Mouse (Mus musculus): ENCODE data around the gene Farp1. TPM values are rescaled to one million over a fixed set of nuclear protein-coding genes. Genes with fewer than 3 reads are reported as not detected.
"Not testable (repeated sequence)": the region's sequence is repeated elsewhere in the genome, so short reads cannot be mapped to it uniquely, and the experiment has no call there.

Gene Farp1
- polyA plus RNA-seq, 1 experiment from 2014 or later: 36.1 TPM

DNA sequence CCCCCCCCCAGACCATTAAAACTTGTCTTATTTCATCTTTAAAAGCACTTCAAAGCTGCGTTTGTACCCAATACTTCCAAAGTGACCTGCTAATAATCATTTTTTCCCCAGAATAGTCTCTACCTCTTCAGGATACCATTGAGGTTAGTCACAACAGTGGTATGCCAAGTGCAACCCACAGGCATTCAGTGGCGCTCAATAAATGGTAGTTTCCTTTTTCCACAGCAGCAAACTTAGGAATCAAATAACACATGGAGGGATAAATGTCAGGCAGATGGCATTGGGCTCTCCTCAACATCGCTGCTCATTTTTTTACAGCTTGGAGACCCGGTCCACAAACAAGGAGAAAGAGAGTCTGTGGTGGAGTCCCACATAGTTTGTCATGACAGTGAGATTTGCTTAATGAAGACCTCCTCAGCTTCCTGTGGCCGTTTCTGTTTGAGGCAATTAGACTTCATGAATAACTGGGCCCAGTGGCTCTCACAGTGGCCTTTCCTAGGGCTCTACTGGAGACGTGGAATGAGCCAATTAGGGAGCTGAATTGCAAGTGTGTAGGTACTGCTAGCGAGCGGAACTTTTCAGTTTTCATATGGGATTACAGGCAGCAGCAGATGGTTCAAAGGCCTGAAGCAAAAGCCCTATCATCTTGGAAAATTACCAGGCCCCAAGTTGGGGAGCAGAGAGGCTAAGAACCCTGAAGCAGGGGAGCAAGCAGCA lies 148.6 kb downstream of the Farp1 start:
- no peaks in the 10 kb centered on the region for H3K27me3 ChIP-seq (ENCODE audit: insufficient read depth, poor library complexity, severe bottlenecking)
- no peak for DNase-seq (ENCODE audit: low spot score)
- H3K9me3 ChIP-seq: no peaks in the 10 kb centered on the region
- WGBS: 75% methylated on average over 8 of the region's 8 CpGs
- peaks cover 17% of the 10 kb centered on the region for H3K36me3 ChIP-seq
- no peak overlapping the region for H3K4me3 ChIP-seq
- H3K27ac ChIP-seq: no peak overlapping the region
- peaks cover 16% of the 10 kb centered on the region; the same call in 1 of the 2 replicates for H3K4me1 ChIP-seq

DNA sequence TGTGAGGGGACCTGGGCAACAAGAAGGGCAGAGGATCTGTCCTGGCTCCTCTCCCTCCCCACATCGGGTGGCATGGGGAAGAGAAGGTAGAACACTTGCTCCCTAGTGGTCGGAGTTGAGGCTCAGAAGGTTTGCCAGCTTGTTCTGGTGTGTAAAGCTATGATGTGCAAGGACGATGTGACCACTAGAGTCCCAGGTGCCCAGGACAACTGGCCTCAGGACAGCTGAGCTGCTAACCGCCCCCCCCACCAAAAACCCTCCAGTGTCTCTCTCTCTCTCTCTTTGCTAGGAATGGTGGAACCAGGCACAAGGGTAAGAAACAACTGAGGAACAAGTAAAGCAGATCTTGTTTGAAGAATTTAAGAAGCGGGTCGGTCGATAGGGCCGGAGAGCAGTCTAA lies 149.4 kb downstream of the Farp1 start:
- H3K4me3 ChIP-seq: no peak overlapping the region
- H3K9me3 ChIP-seq: no peaks in the 10 kb centered on the region

GRCm38 (mm10) chr14:121186402-121186894 lies 151.4 kb downstream of the Farp1 start:
- WGBS: 88% methylated on average over 8 of the region's 8 CpGs
- no peaks in the 10 kb centered on the region for H3K9me3 ChIP-seq
- no peak overlapping the region for H3K4me3 ChIP-seq
- H3K4me1 ChIP-seq: peaks cover 28% of the 10 kb centered on the region
- no peak overlapping the region for H3K27ac ChIP-seq
- H3K27me3 ChIP-seq (ENCODE audit: insufficient read depth, poor library complexity, severe bottlenecking): no peaks in the 10 kb centered on the region
- H3K36me3 ChIP-seq: peaks cover 22% of the 10 kb centered on the region
- DNase-seq (ENCODE audit: low spot score): no peak

More for the DNA sequence above, 149.4 kb downstream of the Farp1 start:
- Histone ChIP-seq H3K27me3 (ENCODE audit: insufficient read depth, poor library complexity, severe bottlenecking) (no peaks in the 10 kb centered on the region), H3K4me1 (peaks cover 16% of the 10 kb centered on the region; the same call in 1 of the 2 replicates), H3K36me3 (peaks cover 17% of the 10 kb centered on the region), H3K27ac (no peak overlapping the region)
- DNase-seq (ENCODE audit: low spot score): no peak
- 95% methylated on average over 8 of the region's 8 CpGs for WGBS

DNA sequence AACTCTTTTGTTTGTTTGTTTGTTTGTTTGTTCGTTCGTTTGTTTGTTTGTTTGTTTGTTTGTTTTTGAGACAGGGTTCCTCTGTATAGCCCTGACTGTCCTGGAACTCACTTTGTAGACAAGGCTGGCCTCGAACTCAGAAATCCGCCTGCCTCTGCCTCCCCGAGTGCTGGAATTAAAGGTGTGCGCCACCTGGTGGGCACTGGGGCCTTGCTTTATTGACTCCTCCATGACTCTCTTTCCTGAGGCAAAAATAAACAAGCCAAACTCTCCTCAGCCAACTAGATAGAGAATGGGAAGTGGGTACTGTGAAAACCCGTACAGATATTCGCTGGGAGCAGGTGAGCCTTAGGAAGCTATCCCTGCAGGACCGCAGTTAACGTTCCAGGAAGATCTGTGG lies 154.8 kb downstream of the Farp1 start:
- not testable (repeated sequence) for DNase-seq (ENCODE audit: low spot score); H3K9me3 ChIP-seq; H3K4me3 ChIP-seq; H3K27ac ChIP-seq; H3K27me3 ChIP-seq (ENCODE audit: insufficient read depth, poor library complexity, severe bottlenecking)
- 85% methylated on average over 10 of the region's 10 CpGs for WGBS
- peaks cover 30% of the 10 kb centered on the region for H3K4me1 ChIP-seq
- H3K36me3 ChIP-seq: peaks cover 27% of the 10 kb centered on the region

DNA sequence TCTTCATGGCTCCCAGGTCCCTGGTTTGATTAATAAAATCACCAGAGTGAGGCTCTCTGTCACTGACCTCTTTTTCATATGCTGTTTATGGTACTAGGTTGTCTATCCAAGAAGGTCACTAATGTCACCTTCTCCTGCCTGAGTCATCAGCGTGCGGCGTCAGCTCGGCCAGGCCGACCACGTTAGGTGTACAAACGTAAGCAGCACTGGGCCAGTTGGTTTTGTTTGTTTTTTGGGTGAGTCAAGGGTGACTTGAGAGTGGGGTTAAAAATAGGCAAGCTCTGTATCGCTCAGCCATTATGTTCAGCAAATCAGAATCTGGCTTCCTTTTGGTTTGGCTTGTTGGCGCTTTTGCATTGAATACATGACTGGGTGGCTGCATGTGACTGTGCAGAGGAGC lies 155.4 kb downstream of the Farp1 start:
- Histone ChIP-seq H3K27me3 (ENCODE audit: insufficient read depth, poor library complexity, severe bottlenecking) (no peaks in the 10 kb centered on the region), H3K27ac (peak overlapping the region; percentile 18; the same call in 1 of the 2 replicates), H3K9me3 (peaks cover under 1% of the 10 kb centered on the region), H3K4me1 (peaks cover 30% of the 10 kb centered on the region), H3K36me3 (peaks cover 30% of the 10 kb centered on the region), H3K4me3 (no peak overlapping the region)
- no peak for DNase-seq (ENCODE audit: low spot score)
- 75% methylated on average over 9 of the region's 9 CpGs for WGBS

DNA sequence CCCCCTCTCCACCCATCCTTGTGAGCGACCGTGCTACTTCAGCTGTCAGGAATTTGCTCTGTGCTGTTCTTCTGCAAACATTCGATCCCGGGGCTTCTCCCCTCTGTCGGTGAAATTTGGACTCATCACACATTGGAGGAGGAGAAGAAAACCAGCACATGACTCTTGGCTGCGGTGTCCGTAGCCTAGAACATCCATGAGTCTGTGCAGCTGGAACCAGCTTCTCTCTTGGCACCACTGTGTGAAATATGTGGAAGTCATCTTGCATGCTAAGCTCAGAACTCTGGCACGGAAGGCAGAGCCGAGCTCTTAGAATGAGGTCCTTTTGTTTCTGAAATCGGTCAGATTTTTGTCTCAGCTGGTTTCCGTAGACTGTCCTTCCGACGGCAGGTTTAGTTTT lies 156.7 kb downstream of the Farp1 start:
- WGBS: 81% methylated on average over 13 of the region's 13 CpGs
- Histone ChIP-seq H3K9me3 (peaks cover 3% of the 10 kb centered on the region), H3K4me1 (peaks cover 27% of the 10 kb centered on the region), H3K27me3 (ENCODE audit: insufficient read depth, poor library complexity, severe bottlenecking) (no peaks in the 10 kb centered on the region), H3K36me3 (peaks cover 35% of the 10 kb centered on the region), H3K27ac (no peak overlapping the region), H3K4me3 (no peak overlapping the region)
- DNase-seq (ENCODE audit: low spot score): no peak

- peaks cover 28% of the 10 kb centered on the region for H3K36me3 ChIP-seq
Measured at GRCm38 (mm10) chr14:121192394-121192793, 157.4 kb downstream of the Farp1 start.

DNA sequence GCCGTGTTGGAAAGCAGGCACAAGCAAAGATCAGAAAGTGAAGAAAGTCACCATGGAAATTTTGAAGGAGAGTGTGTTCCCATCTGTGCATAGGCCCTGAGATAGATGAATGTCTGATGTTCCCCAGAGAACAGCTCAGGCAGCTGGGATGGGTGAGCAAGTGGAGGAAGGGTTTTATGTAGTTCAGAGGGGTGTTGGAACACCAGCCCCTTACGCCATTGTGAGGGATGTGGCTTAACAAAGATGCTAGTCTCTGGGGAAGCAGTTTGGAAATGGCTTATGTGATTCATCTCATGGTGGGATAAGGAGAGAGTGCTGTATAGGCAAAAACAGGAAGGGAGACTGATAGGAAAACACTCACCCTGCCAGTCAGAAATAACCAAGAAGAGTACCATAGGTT lies 159.0 kb downstream of the Farp1 start:
- H3K27me3 ChIP-seq (ENCODE audit: insufficient read depth, poor library complexity, severe bottlenecking): no peaks in the 10 kb centered on the region
- H3K9me3 ChIP-seq: peaks cover 3% of the 10 kb centered on the region
- 93% methylated on average over 2 of the region's 2 CpGs for WGBS
- H3K27ac ChIP-seq: no peak overlapping the region
- H3K4me1 ChIP-seq: peaks cover 36% of the 10 kb centered on the region
- DNase-seq (ENCODE audit: low spot score): no peak
- H3K4me3 ChIP-seq: no peak overlapping the region
- H3K36me3 ChIP-seq: peaks cover 23% of the 10 kb centered on the region; the same call in 1 of the 2 replicates

More at GRCm38 (mm10) chr14:121192394-121192793, 157.4 kb downstream of the Farp1 start:
- peaks cover 3% of the 10 kb centered on the region for H3K9me3 ChIP-seq
- 74% methylated on average over 5 of the region's 5 CpGs for WGBS
- no peak for DNase-seq (ENCODE audit: low spot score)
- H3K4me3 ChIP-seq: no peak overlapping the region
- peaks cover 27% of the 10 kb centered on the region for H3K4me1 ChIP-seq
- H3K27ac ChIP-seq: no peak overlapping the region
- H3K27me3 ChIP-seq (ENCODE audit: insufficient read depth, poor library complexity, severe bottlenecking): no peaks in the 10 kb centered on the region

- H3K27me3 ChIP-seq (ENCODE audit: insufficient read depth, poor library complexity, severe bottlenecking): no peaks in the 10 kb centered on the region
- H3K4me3 ChIP-seq: no peak overlapping the region
- WGBS: 63% methylated on average over 14 of the region's 14 CpGs
- peak overlapping the region; percentile 67 for H3K27ac ChIP-seq
- peaks cover 17% of the 10 kb centered on the region; the same call in 1 of the 2 replicates for H3K36me3 ChIP-seq
- H3K9me3 ChIP-seq: peaks cover 3% of the 10 kb centered on the region
- no peak for DNase-seq (ENCODE audit: low spot score)
- H3K4me1 ChIP-seq: peaks cover 36% of the 10 kb centered on the region
Measured at GRCm38 (mm10) chr14:121198915-121199572, 164.0 kb downstream of the Farp1 start.

- DNase-seq (ENCODE audit: low spot score): no peak
Measured at GRCm38 (mm10) chr14:121199789-121200188, 164.8 kb downstream of the Farp1 start.

DNA sequence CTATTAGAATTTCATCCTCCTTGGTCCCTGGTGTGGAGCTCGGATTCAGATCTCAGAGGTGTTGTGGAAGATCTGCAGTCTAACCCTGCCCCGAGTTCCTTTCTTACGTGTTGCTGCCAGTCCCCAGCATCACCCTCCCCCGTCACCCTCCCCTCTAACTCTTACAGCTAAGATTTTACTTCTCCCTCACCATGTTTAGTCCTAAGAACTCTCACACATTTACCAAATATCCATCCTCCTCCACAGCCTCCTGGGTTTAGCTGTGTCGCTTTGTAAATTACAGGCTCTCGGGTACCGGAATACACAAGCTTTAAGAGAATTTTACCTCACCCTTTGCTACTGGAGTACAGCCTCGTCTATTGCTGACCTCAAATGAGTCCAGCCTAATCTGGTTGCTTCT lies 165.4 kb downstream of the Farp1 start:
- Histone ChIP-seq H3K4me3 (no peak overlapping the region), H3K9me3 (peaks cover 3% of the 10 kb centered on the region), H3K27me3 (ENCODE audit: insufficient read depth, poor library complexity, severe bottlenecking) (no peaks in the 10 kb centered on the region), H3K36me3 (peaks cover 8% of the 10 kb centered on the region; the same call in 1 of the 2 replicates), H3K27ac (peak overlapping the region; percentile 29; the same call in 1 of the 2 replicates), H3K4me1 (peaks cover 39% of the 10 kb centered on the region)
- WGBS: 66% methylated on average over 8 of the region's 8 CpGs
- DNase-seq (ENCODE audit: low spot score): no peak

More at GRCm38 (mm10) chr14:121199789-121200188, 164.8 kb downstream of the Farp1 start:
- Histone ChIP-seq H3K4me3 (no peak overlapping the region), H3K9me3 (peaks cover 3% of the 10 kb centered on the region), H3K27me3 (ENCODE audit: insufficient read depth, poor library complexity, severe bottlenecking) (no peaks in the 10 kb centered on the region), H3K27ac (no peak overlapping the region), H3K4me1 (peaks cover 39% of the 10 kb centered on the region), H3K36me3 (peaks cover 11% of the 10 kb centered on the region; the same call in 1 of the 2 replicates)
- 44% methylated on average over 8 of the region's 8 CpGs for WGBS

GRCm38 (mm10) chr14:121201178-121201577 lies 166.2 kb downstream of the Farp1 start:
- no peak for DNase-seq (ENCODE audit: low spot score)
- no peak overlapping the region for H3K4me3 ChIP-seq
- peaks cover 39% of the 10 kb centered on the region for H3K4me1 ChIP-seq
- 82% methylated on average over 6 of the region's 6 CpGs for WGBS
- peak overlapping the region; percentile 56; the same call in 1 of the 2 replicates for H3K27ac ChIP-seq
- H3K36me3 ChIP-seq: peaks cover 4% of the 10 kb centered on the region; the same call in 1 of the 2 replicates
- H3K9me3 ChIP-seq: no peaks in the 10 kb centered on the region
- H3K27me3 ChIP-seq (ENCODE audit: insufficient read depth, poor library complexity, severe bottlenecking): no peaks in the 10 kb centered on the region

DNA sequence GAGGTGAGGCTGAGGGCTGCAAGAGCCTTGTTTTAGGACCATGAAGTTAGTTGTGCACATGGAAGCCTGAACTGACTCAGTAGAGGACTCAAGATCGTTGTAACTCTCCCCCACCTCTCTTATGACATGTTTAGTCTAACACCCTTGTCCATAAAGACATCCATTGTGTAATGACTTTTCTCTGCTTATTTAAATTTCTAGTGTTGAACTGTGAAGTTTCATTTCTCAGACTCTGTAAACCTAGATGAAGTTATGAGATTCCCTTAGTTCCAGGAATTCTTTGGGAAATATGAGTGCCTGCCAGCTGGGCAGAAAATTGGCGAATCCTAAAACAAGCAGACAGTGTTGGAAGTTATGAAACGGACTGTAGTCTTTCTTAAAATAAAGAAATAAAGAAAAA lies 170.5 kb downstream of the Farp1 start:
- WGBS: 83% methylated on average over 3 of the region's 3 CpGs

More for the DNA sequence above, 170.5 kb downstream of the Farp1 start:
- Histone ChIP-seq H3K4me3 (no peak overlapping the region), H3K27me3 (ENCODE audit: insufficient read depth, poor library complexity, severe bottlenecking) (no peaks in the 10 kb centered on the region), H3K4me1 (peaks cover 15% of the 10 kb centered on the region), H3K36me3 (peaks cover 31% of the 10 kb centered on the region; the same call in 1 of the 2 replicates), H3K9me3 (no peaks in the 10 kb centered on the region), H3K27ac (no peak overlapping the region)
- DNase-seq (ENCODE audit: low spot score): no peak
